Mouse (Mus musculus) liver, postnatal 0 days (tissue): ENCODE measurements at regions not wholly inside any gene's neighbourhood (a gene's known extent, or its start where the extent isn't known, plus 50 kb on each side); places are given as distances from the start of the nearest gene placed in this dataset.

Experiments
- ATAC-seq: fragments of 200-750 bp; cut with Nextera tagmentation; 2 replicates; pipeline ENCODE4 v1.8.0; 2017; ENCODE audit warnings: mild to moderate bottlenecking, moderate library complexity
- DNase-seq: peaks from one replicate; pipeline ENCODE4 v3.0.0-alpha.2; 2016
- H3K27ac ChIP-seq: fragments of 300-500 bp; sonication (generic); 2 replicates; pipeline ENCODE4 v1.5.1; 2014; ENCODE audit warnings: antibody characterized with exemption, moderate library complexity, mild to moderate bottlenecking, low read depth
- H3K27me3 ChIP-seq: fragments of 300-500 bp; sonication (generic); 2 replicates; pipeline ENCODE4 v1.6.1; 2014; ENCODE audit warnings: low read length, control low read depth, mixed read lengths; ENCODE audit not compliant: insufficient read depth
- H3K36me3 ChIP-seq: fragments of 300-500 bp; sonication (generic); replicated peaks from 2 replicates; pipeline ENCODE4 v1.6.1; 2014; ENCODE audit warnings: mild to moderate bottlenecking, control low read depth, low read length, moderate library complexity, mixed read lengths; ENCODE audit not compliant: insufficient read depth
- H3K4me1 ChIP-seq: fragments of 300-500 bp; sonication (generic); 2 replicates; pipeline ENCODE4 v1.6.1; 2014; ENCODE audit warnings: antibody characterized with exemption, mild to moderate bottlenecking, control low read depth; ENCODE audit not compliant: insufficient read depth
- H3K4me2 ChIP-seq: fragments of 300-500 bp; sonication (generic); 2 replicates; pipeline ENCODE4 v1.6.1; 2014; ENCODE audit warnings: low read depth, mild to moderate bottlenecking, low read length, moderate library complexity, mixed read lengths
- H3K4me3 ChIP-seq: fragments of 300-500 bp; sonication (generic); 2 replicates; pipeline ENCODE4 v1.5.1; 2014; ENCODE audit warnings: low read depth, low read length
- H3K9ac ChIP-seq: fragments of 300-500 bp; sonication (generic); replicated peaks from 2 replicates; pipeline ENCODE4 v1.6.1; 2014; ENCODE audit warnings: mild to moderate bottlenecking, moderate library complexity
- H3K9me3 ChIP-seq: fragments of 300-500 bp; sonication (generic); 2 replicates; pipeline ENCODE4 v1.6.1; 2016; ENCODE audit warnings: mild to moderate bottlenecking, control low read depth, low read length, mixed read lengths
- CTCF ChIP-seq: sonication (generic); IDR thresholded peaks from 2 replicates; pipeline ENCODE4 v1.5.1; 2016; ENCODE audit warnings: antibody characterized with exemption, low read depth
- EP300 ChIP-seq: IDR thresholded peaks from 2 replicates; pipeline ENCODE4 v1.6.1; 2016; ENCODE audit warnings: antibody characterized with exemption, low read depth, mild to moderate bottlenecking
- WGBS: fragments of 180-500 bp; shearing (Covaris S2); extraction: QIAGEN DNeasy Blood & Tissue Kit; methylation state at CpG from one replicate; pipeline ENCODE4 v1.1.7; 2014; ENCODE audit not compliant: insufficient replicate concordance; 5-methylcytosine and 5-hydroxymethylcytosine counted together

- Histone ChIP-seq H3K4me1 (no peaks in the 10 kb centered on the region), H3K36me3 (no peaks in the 10 kb centered on the region), H3K9ac (no peak overlapping the region), H3K4me3 (no peak overlapping the region), H3K9me3 (no peaks in the 10 kb centered on the region; the same call in 1 of the 2 replicates), H3K27me3 (no peaks in the 10 kb centered on the region), H3K27ac (no peak overlapping the region), H3K4me2 (no peak overlapping the region)
- DNase-seq (no peak), ATAC-seq (no peak)
- 64% methylated on average over 1 of the region's 1 CpGs for WGBS
- no peak for TF ChIP-seq EP300
- TF ChIP-seq CTCF, result no peak
Measured at GRCm38 (mm10) chr6:104984144-104984543, 491.6 kb downstream of the Cntn6 start.

GRCm38 (mm10) chr6:104989863-104990262 is 497.3 kb downstream of the Cntn6 start:
- no peak overlapping the region for H3K4me2 ChIP-seq
- 69% methylated on average over 4 of the region's 4 CpGs for WGBS

GRCm38 (mm10) chr6:104990366-104990765 is 497.8 kb downstream of the Cntn6 start:
- ATAC-seq, result no peak
- DNase-seq, result no peak
- WGBS, result 58% methylated on average over 2 of the region's 2 CpGs
- TF ChIP-seq CTCF (no peak), EP300 (no peak)
- Histone ChIP-seq H3K4me2 (no peak overlapping the region), H3K27ac (no peak overlapping the region), H3K27me3 (no peaks in the 10 kb centered on the region), H3K36me3 (no peaks in the 10 kb centered on the region), H3K4me3 (no peak overlapping the region), H3K4me1 (no peaks in the 10 kb centered on the region), H3K9me3 (peaks cover 2% of the 10 kb centered on the region), H3K9ac (no peak overlapping the region)

More at GRCm38 (mm10) chr6:104989863-104990262, 497.3 kb downstream of the Cntn6 start:
- H3K27me3 ChIP-seq, result no peaks in the 10 kb centered on the region
- DNase-seq, result no peak
- peaks cover 2% of the 10 kb centered on the region for H3K9me3 ChIP-seq
- H3K36me3 ChIP-seq, result no peaks in the 10 kb centered on the region
- no peak overlapping the region for H3K4me3 ChIP-seq
- no peak overlapping the region for H3K9ac ChIP-seq
- TF ChIP-seq EP300 (no peak), CTCF (no peak)
- no peaks in the 10 kb centered on the region for H3K4me1 ChIP-seq
- no peak overlapping the region for H3K27ac ChIP-seq
- no peak for ATAC-seq

- TF ChIP-seq EP300 (no peak), CTCF (no peak)
Measured at GRCm38 (mm10) chr6:104999601-105000000, 507.0 kb downstream of the Cntn6 start.

GRCm38 (mm10) chr6:105020672-105021071 is 528.1 kb downstream of the Cntn6 start:
- no peak overlapping the region for H3K27ac ChIP-seq
- no peak for TF ChIP-seq EP300
- no peak for TF ChIP-seq CTCF
- no peaks in the 10 kb centered on the region for H3K36me3 ChIP-seq
- DNase-seq, result no peak
- peaks cover 2% of the 10 kb centered on the region for H3K9me3 ChIP-seq
- H3K4me3 ChIP-seq, result no peak overlapping the region
- no peak for ATAC-seq
- no peak overlapping the region for H3K4me2 ChIP-seq
- no peaks in the 10 kb centered on the region for H3K4me1 ChIP-seq
- 69% methylated on average over 4 of the region's 4 CpGs for WGBS
- no peak overlapping the region for H3K9ac ChIP-seq
- no peaks in the 10 kb centered on the region for H3K27me3 ChIP-seq

More at GRCm38 (mm10) chr6:104999601-105000000, 507.0 kb downstream of the Cntn6 start:
- no peaks in the 10 kb centered on the region for H3K27me3 ChIP-seq
- no peak overlapping the region for H3K4me3 ChIP-seq
- no peak overlapping the region for H3K4me2 ChIP-seq
- H3K9me3 ChIP-seq, result no peaks in the 10 kb centered on the region
- no peaks in the 10 kb centered on the region for H3K4me1 ChIP-seq
- no peak overlapping the region for H3K27ac ChIP-seq
- DNase-seq (no peak), ATAC-seq (no peak)
- 86% methylated on average over 1 of the region's 1 CpGs for WGBS
- H3K36me3 ChIP-seq, result no peaks in the 10 kb centered on the region
- H3K9ac ChIP-seq, result no peak overlapping the region

- Histone ChIP-seq H3K27ac (no peak overlapping the region), H3K9me3 (peaks cover 2% of the 10 kb centered on the region), H3K36me3 (no peaks in the 10 kb centered on the region), H3K4me1 (no peaks in the 10 kb centered on the region), H3K4me2 (no peak overlapping the region), H3K4me3 (no peak overlapping the region), H3K9ac (no peak overlapping the region), H3K27me3 (no peaks in the 10 kb centered on the region)
- TF ChIP-seq EP300 (no peak), CTCF (no peak)
- WGBS, result 54% methylated on average over 4 of the region's 4 CpGs
- no peak for ATAC-seq
- DNase-seq, result no peak
Measured at GRCm38 (mm10) chr6:105021174-105021573, 528.6 kb downstream of the Cntn6 start.

- H3K4me1 ChIP-seq, result no peaks in the 10 kb centered on the region
- no peak overlapping the region for H3K4me2 ChIP-seq
- ATAC-seq (no peak), DNase-seq (no peak)
- no peak overlapping the region for H3K9ac ChIP-seq
- WGBS, result 60% methylated on average over 2 of the region's 2 CpGs
- no peaks in the 10 kb centered on the region for H3K36me3 ChIP-seq
- no peak for TF ChIP-seq EP300
- no peak for TF ChIP-seq CTCF
- no peaks in the 10 kb centered on the region for H3K27me3 ChIP-seq
- no peak overlapping the region for H3K27ac ChIP-seq
- H3K9me3 ChIP-seq, result no peaks in the 10 kb centered on the region
- H3K4me3 ChIP-seq, result no peak overlapping the region
Measured at GRCm38 (mm10) chr6:105066146-105066545, 573.6 kb downstream of the Cntn6 start.
